ENCODE assay signal across 8 mouse cellular contexts in the genomic region with DNA sequence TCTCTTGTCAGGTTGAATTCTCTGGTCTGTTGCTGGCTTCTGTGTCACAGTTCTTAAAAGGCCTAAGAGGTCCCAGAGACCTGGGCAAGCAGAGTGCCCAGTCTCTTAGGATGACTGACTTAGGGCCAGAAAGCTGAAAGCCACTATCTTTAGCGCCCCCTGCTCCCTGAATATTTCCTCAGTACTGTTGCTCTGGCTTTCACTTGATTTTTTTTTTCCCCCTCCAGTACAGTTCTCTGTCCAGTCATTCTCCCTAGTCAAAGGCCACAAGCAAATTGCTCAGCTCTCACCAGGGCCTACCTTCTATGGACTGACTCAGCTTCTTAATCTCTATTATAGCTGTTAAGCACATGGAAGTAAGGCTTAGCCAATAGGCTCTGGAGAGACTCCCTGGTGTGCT. TPM values are rescaled to one million over a fixed set of nuclear protein-coding genes. Genes with fewer than 3 reads are reported as not detected.
DNase-seq lines count a peak whose midpoint lies in the region; ATAC-seq and TF ChIP-seq lines count a peak whose summit lies in the region.

No protein-coding gene starts in this region.

- TF ChIP-seq EP300 in heart, postnatal 0 days (IDR thresholded peaks at IDR 0.05; ENCODE audit: low read depth), result no peak
- TF ChIP-seq EP300 in stomach, postnatal 0 days (optimal IDR thresholded peaks at IDR 0.05), result no peak

- H3K36me3 ChIP-seq in lung, embryonic 14.5 days (ENCODE audit: insufficient read depth), result peaks cover 28% of the 10 kb centered on the region
- peaks cover 15% of the 10 kb centered on the region for H3K36me3 ChIP-seq in heart, postnatal 0 days (replicated peaks; ENCODE audit: control insufficient read depth, insufficient read depth, low read length)
- peaks cover 55% of the 10 kb centered on the region for H3K36me3 ChIP-seq in liver, embryonic 12.5 days
- H3K36me3 ChIP-seq in stomach, postnatal 0 days (ENCODE audit: control insufficient read depth, insufficient read depth, low read length), result no peaks in the 10 kb centered on the region; the same call in 1 of the 2 replicates

- peak; percentile 72 for DNase-seq in lung, embryonic 14.5 days
- DNase-seq in lung, adult 18-20 months, result no peak
- peak; percentile 39 for DNase-seq in brain, adult 2 months (ENCODE audit: low read depth, low spot score)
- no peak for DNase-seq in heart, postnatal 0 days (ENCODE audit: low spot score)
- no peak for DNase-seq in stomach, postnatal 0 days (ENCODE audit: low spot score)
- DNase-seq in B cell, adult 2 months, result no peak
- no peak for DNase-seq in layer of hippocampus, adult 11-12 months (ENCODE audit: low spot score)

- ATAC-seq in lung, embryonic 14.5 days (ENCODE audit: insufficient read depth), result no peak
- ATAC-seq in heart, postnatal 0 days (ENCODE audit: insufficient read depth, low read depth), result no peak
- no peak for ATAC-seq in liver, embryonic 12.5 days
- no peak for ATAC-seq in stomach, postnatal 0 days (ENCODE audit: low FRiP score, low TSS enrichment)

- H3K4me1 ChIP-seq in lung, embryonic 14.5 days (ENCODE audit: insufficient read depth), result peaks cover 8% of the 10 kb centered on the region
- H3K4me1 ChIP-seq in heart, postnatal 0 days (ENCODE audit: control insufficient read depth, insufficient read depth), result peaks cover 31% of the 10 kb centered on the region
- H3K4me1 ChIP-seq in liver, embryonic 12.5 days, result peaks cover 88% of the 10 kb centered on the region
- peaks cover 9% of the 10 kb centered on the region; the same call in 1 of the 2 replicates for H3K4me1 ChIP-seq in stomach, postnatal 0 days (replicated peaks; ENCODE audit: control insufficient read depth, insufficient read depth)

- H3K4me3 ChIP-seq in lung, embryonic 14.5 days (ENCODE audit: low read depth, low read length), result peak overlapping the region; percentile 98
- H3K4me3 ChIP-seq in heart, postnatal 0 days (ENCODE audit: low read depth, low read length), result peak overlapping the region; percentile 75
- H3K4me3 ChIP-seq in liver, embryonic 12.5 days, result peak overlapping the region; percentile 97
- H3K4me3 ChIP-seq in stomach, postnatal 0 days (ENCODE audit: low read depth, low read length), result peak overlapping the region; percentile 91

- no peak overlapping the region for H3K27ac ChIP-seq in lung, embryonic 14.5 days (ENCODE audit: low read depth)
- H3K27ac ChIP-seq in heart, postnatal 0 days (ENCODE audit: low read depth), result peak overlapping the region; percentile 85
- H3K27ac ChIP-seq in liver, embryonic 12.5 days, result peak overlapping the region; percentile 95
- 0 out of 2 replicates have a peak overlapping the region, but pooled peaks have one; percentile 91 for H3K27ac ChIP-seq in stomach, postnatal 0 days (replicated peaks)

- peak; percentile 53 for TF ChIP-seq CTCF in lung, embryonic 14.5 days (IDR thresholded peaks at IDR 0.05; ENCODE audit: low read depth)
- peak; percentile 32 for TF ChIP-seq CTCF in heart, postnatal 0 days (IDR thresholded peaks at IDR 0.05; ENCODE audit: low read depth)
- TF ChIP-seq CTCF in stomach, postnatal 0 days (IDR thresholded peaks at IDR 0.05; ENCODE audit: low read depth), result peak; percentile 56

- 13% methylated on average over 1 of the region's 1 CpGs for WGBS in lung, embryonic 14.5 days
- 0% methylated on average over 1 of the region's 1 CpGs for WGBS in heart, postnatal 0 days
- WGBS in liver, embryonic 12.5 days (ENCODE audit: insufficient replicate concordance), result 0% methylated on average over 1 of the region's 1 CpGs
- 14% methylated on average over 1 of the region's 1 CpGs for WGBS in stomach, postnatal 0 days

- peak overlapping the region; percentile 96 for H3K9ac ChIP-seq in lung, embryonic 14.5 days
- H3K9ac ChIP-seq in heart, postnatal 0 days (replicated peaks; ENCODE audit: low read depth, low read length), result peak overlapping the region; percentile 86
- peak overlapping the region; percentile 96 for H3K9ac ChIP-seq in liver, embryonic 12.5 days
- H3K9ac ChIP-seq in stomach, postnatal 0 days (ENCODE audit: low read length), result peak overlapping the region; percentile 94; the same call in 1 of the 2 replicates

- H3K4me2 ChIP-seq in lung, embryonic 14.5 days, result peak overlapping the region; percentile 92
- H3K4me2 ChIP-seq in heart, postnatal 0 days (ENCODE audit: low read depth, low read length), result peak overlapping the region; percentile 95
- H3K4me2 ChIP-seq in liver, embryonic 12.5 days, result peak overlapping the region; percentile 98
- H3K4me2 ChIP-seq in stomach, postnatal 0 days (replicated peaks; ENCODE audit: low read depth), result peak overlapping the region; percentile 90

- H3K9me3 ChIP-seq in lung, embryonic 14.5 days (ENCODE audit: low read depth, low read length), result no peaks in the 10 kb centered on the region
- H3K9me3 ChIP-seq in heart, postnatal 0 days (replicated peaks; ENCODE audit: control insufficient read depth, low read length), result no peaks in the 10 kb centered on the region
- no peaks in the 10 kb centered on the region for H3K9me3 ChIP-seq in liver, embryonic 12.5 days (replicated peaks)
- H3K9me3 ChIP-seq in stomach, postnatal 0 days (ENCODE audit: control insufficient read depth, low read length), result no peaks in the 10 kb centered on the region

- H3K27me3 ChIP-seq in lung, embryonic 14.5 days (ENCODE audit: insufficient read depth, low read length), result no peaks in the 10 kb centered on the region
- no peaks in the 10 kb centered on the region for H3K27me3 ChIP-seq in heart, postnatal 0 days (ENCODE audit: control insufficient read depth, insufficient read depth, low read length)
- H3K27me3 ChIP-seq in liver, embryonic 12.5 days (replicated peaks), result no peaks in the 10 kb centered on the region
- no peaks in the 10 kb centered on the region for H3K27me3 ChIP-seq in stomach, postnatal 0 days (ENCODE audit: control insufficient read depth, insufficient read depth, low read length)

RNA-seq across cellular contexts. Expression of gene Nutf2, which starts 1.6 kb away (rescaled TPM):
- 317 and 347 TPM in 2 replicates for polyA plus RNA-seq in lung, embryonic 14.5 days (2014; fragmentation: Nextera tagmentation; extraction: Ambion mirVana)
- total RNA-seq in heart, postnatal 0 days (2014; rRNA removed; ENCODE audit: low replicate concordance), result 19.4 and 38.0 TPM in 2 replicates
- 135 and 147 TPM in 2 replicates for polyA plus RNA-seq in heart, postnatal 0 days (2015; fragmentation: Nextera tagmentation; extraction: Ambion mirVana)
- 180 and 183 TPM in 2 replicates for polyA plus RNA-seq in liver, embryonic 12.5 days (2016; fragmentation: Nextera tagmentation; extraction: Ambion mirVana)
- 83.5 and 103 TPM in 2 replicates for polyA plus RNA-seq in stomach, postnatal 0 days (2015; fragmentation: Nextera tagmentation; extraction: Ambion mirVana)

RNA-seq across cellular contexts. Expression of gene Thap11, which starts 7.0 kb away (rescaled TPM):
- 62.7 and 70.7 TPM in 2 replicates for polyA plus RNA-seq in lung, embryonic 14.5 days (2014; fragmentation: Nextera tagmentation; extraction: Ambion mirVana)
- total RNA-seq in heart, postnatal 0 days (2014; rRNA removed; ENCODE audit: low replicate concordance), result 59.5 and 81.1 TPM in 2 replicates
- 35.5 and 36.6 TPM in 2 replicates for polyA plus RNA-seq in heart, postnatal 0 days (2015; fragmentation: Nextera tagmentation; extraction: Ambion mirVana)
- 53.0 and 53.2 TPM in 2 replicates for polyA plus RNA-seq in liver, embryonic 12.5 days (2016; fragmentation: Nextera tagmentation; extraction: Ambion mirVana)
- 36.8 and 37.8 TPM in 2 replicates for polyA plus RNA-seq in stomach, postnatal 0 days (2015; fragmentation: Nextera tagmentation; extraction: Ambion mirVana)

RNA-seq across cellular contexts. Expression of gene Cenpt, which starts 8.9 kb away (rescaled TPM):
- polyA plus RNA-seq in lung, embryonic 14.5 days (2014; fragmentation: Nextera tagmentation; extraction: Ambion mirVana), result 41.4 and 46.2 TPM in 2 replicates
- 28.3 and 32.2 TPM in 2 replicates for total RNA-seq in heart, postnatal 0 days (2014; rRNA removed; ENCODE audit: low replicate concordance)
- 11.5 and 12.9 TPM in 2 replicates for polyA plus RNA-seq in heart, postnatal 0 days (2015; fragmentation: Nextera tagmentation; extraction: Ambion mirVana)
- 29.0 and 29.2 TPM in 2 replicates for polyA plus RNA-seq in liver, embryonic 12.5 days (2016; fragmentation: Nextera tagmentation; extraction: Ambion mirVana)
- polyA plus RNA-seq in stomach, postnatal 0 days (2015; fragmentation: Nextera tagmentation; extraction: Ambion mirVana), result 14.2 and 15.1 TPM in 2 replicates

RNA-seq across cellular contexts. Expression of gene Edc4, which starts 18.7 kb away (rescaled TPM):
- polyA plus RNA-seq in lung, embryonic 14.5 days (2014; fragmentation: Nextera tagmentation; extraction: Ambion mirVana), result 48.2 and 55.4 TPM in 2 replicates
- 44.3 and 44.9 TPM in 2 replicates for total RNA-seq in heart, postnatal 0 days (2014; rRNA removed; ENCODE audit: low replicate concordance)
- 15.1 and 18.1 TPM in 2 replicates for polyA plus RNA-seq in heart, postnatal 0 days (2015; fragmentation: Nextera tagmentation; extraction: Ambion mirVana)
- 30.1 and 30.9 TPM in 2 replicates for polyA plus RNA-seq in liver, embryonic 12.5 days (2016; fragmentation: Nextera tagmentation; extraction: Ambion mirVana)
- 13.7 and 14.8 TPM in 2 replicates for polyA plus RNA-seq in stomach, postnatal 0 days (2015; fragmentation: Nextera tagmentation; extraction: Ambion mirVana)

RNA-seq across cellular contexts. Expression of gene Nrn1l, which starts 31.4 kb away (rescaled TPM):
- 0.97 TPM in 1 of 2 replicates, not detected in the other for polyA plus RNA-seq in lung, embryonic 14.5 days (2014; fragmentation: Nextera tagmentation; extraction: Ambion mirVana)
- not detected in 2 replicates for total RNA-seq in heart, postnatal 0 days (2014; rRNA removed; ENCODE audit: low replicate concordance)
- polyA plus RNA-seq in heart, postnatal 0 days (2015; fragmentation: Nextera tagmentation; extraction: Ambion mirVana), result 0.94 and 1.3 TPM in 2 replicates
- polyA plus RNA-seq in liver, embryonic 12.5 days (2016; fragmentation: Nextera tagmentation; extraction: Ambion mirVana), result 0.29 TPM in 1 of 2 replicates, not detected in the other
- 0.40 TPM in 1 of 2 replicates, not detected in the other for polyA plus RNA-seq in stomach, postnatal 0 days (2015; fragmentation: Nextera tagmentation; extraction: Ambion mirVana)

Comparison
In these comparisons a context has a peak if more than half of its experiments do, and no peak if none do; other contexts are left out.
1. DNase-seq: peak in lung, embryonic 14.5 days (single experiment) and brain, adult 2 months (single experiment); none in lung, adult 18-20 months (0 of 2), heart, postnatal 0 days (single experiment), stomach, postnatal 0 days (single experiment), B cell, adult 2 months (0 of 2) and layer of hippocampus, adult 11-12 months (single experiment).
2. Peak in every context shown above with its lines, with median percentiles within 50 percentile points of each other: H3K4me2 ChIP-seq, H3K4me3 ChIP-seq, H3K9ac ChIP-seq and CTCF ChIP-seq.